8 mouse cellular contexts compared by ENCODE assay signal in genomic region chrX:9272460-9273361, GRCm38 (mm10). TPM values are rescaled to one million over a fixed set of nuclear protein-coding genes. Genes with fewer than 3 reads are reported as not detected.
A peak's percentile ranks its signal among the peaks of the same experiment; 100 is the strongest.
DNase-seq lines count a peak whose midpoint lies in the region; ATAC-seq lines count a peak whose summit lies in the region.

Xk (plus strand) TSS chrX:9272756.

- H3K4me3 ChIP-seq in embryonic facial prominence, embryonic 10.5 days, result peak within 1 kb of the TSS; percentile 64
- H3K4me3 ChIP-seq in limb, embryonic 13.5 days, result peak within 1 kb of the TSS; percentile 55
- H3K4me3 ChIP-seq in midbrain, embryonic 13.5 days (replicated peaks), result peak within 1 kb of the TSS; percentile 56

- 14% methylated on average over 94 of the region's 94 CpGs for WGBS in embryonic facial prominence, embryonic 10.5 days
- 13% methylated on average over 66 of the region's 94 CpGs for WGBS in limb, embryonic 13.5 days
- WGBS in midbrain, embryonic 13.5 days, result 15% methylated on average over 80 of the region's 94 CpGs

- H3K36me3 ChIP-seq in embryonic facial prominence, embryonic 10.5 days (replicated peaks), result no peaks in the 10 kb centered on the region
- H3K36me3 ChIP-seq in limb, embryonic 13.5 days, result no peaks in the 10 kb centered on the region
- H3K36me3 ChIP-seq in midbrain, embryonic 13.5 days, result no peaks in the 10 kb centered on the region

- peak within 1 kb of the TSS; percentile 63 for H3K4me2 ChIP-seq in limb, embryonic 13.5 days (replicated peaks)
- H3K4me2 ChIP-seq in midbrain, embryonic 13.5 days (replicated peaks), result peak within 1 kb of the TSS; percentile 54

- intact Hi-C loops in heart, postnatal 25 days (cut with DNase I), result loop anchor here (5.0 kb wide), 1 partner anchor 50 kb away; no protein-coding TSS in a partner anchor

- H3K9me3 ChIP-seq in embryonic facial prominence, embryonic 10.5 days, result no peaks in the 10 kb centered on the region
- H3K9me3 ChIP-seq in limb, embryonic 13.5 days, result no peaks in the 10 kb centered on the region
- no peaks in the 10 kb centered on the region for H3K9me3 ChIP-seq in midbrain, embryonic 13.5 days

- peaks cover 10% of the 10 kb centered on the region for H3K27me3 ChIP-seq in embryonic facial prominence, embryonic 10.5 days (replicated peaks; ENCODE audit: low read depth, poor library complexity, severe bottlenecking)
- H3K27me3 ChIP-seq in limb, embryonic 13.5 days, result no peaks in the 10 kb centered on the region
- no peaks in the 10 kb centered on the region for H3K27me3 ChIP-seq in midbrain, embryonic 13.5 days

- peak; percentile 95 for DNase-seq in heart, adult 11 months
- DNase-seq in heart, postnatal 25 days (ENCODE audit: low spot score), result no peak
- peak; percentile 77 for DNase-seq in embryonic facial prominence, embryonic 10.5 days (ENCODE audit: low spot score)
- peak; percentile 12 for DNase-seq in kidney, adult 11 months
- peak; percentile 51 to 62 for DNase-seq in spleen, adult 18-20 months

- no peaks in the 10 kb centered on the region for H3K4me1 ChIP-seq in embryonic facial prominence, embryonic 10.5 days
- H3K4me1 ChIP-seq in limb, embryonic 13.5 days, result no peaks in the 10 kb centered on the region
- no peaks in the 10 kb centered on the region for H3K4me1 ChIP-seq in midbrain, embryonic 13.5 days (replicated peaks)

- H3K9ac ChIP-seq in limb, embryonic 13.5 days, result peak within 1 kb of the TSS; percentile 63
- H3K9ac ChIP-seq in midbrain, embryonic 13.5 days (replicated peaks), result peak within 1 kb of the TSS; percentile 68

- peak; percentile 87 for ATAC-seq in granulocyte monocyte progenitor cell, adult 5-6 weeks (replicated peaks; ENCODE audit: poor library complexity, severe bottlenecking)
- ATAC-seq in limb, embryonic 13.5 days (ENCODE audit: low FRiP score, low read depth), result peak; percentile 90
- ATAC-seq in midbrain, embryonic 13.5 days, result peak; percentile 91

- H3K27ac ChIP-seq in embryonic facial prominence, embryonic 10.5 days (replicated peaks), result peak within 1 kb of the TSS; percentile 71
- H3K27ac ChIP-seq in limb, embryonic 13.5 days, result no peak within 1 kb of the TSS
- peak within 1 kb of the TSS; percentile 47; the same call in 1 of the 2 replicates for H3K27ac ChIP-seq in midbrain, embryonic 13.5 days

RNA-seq across cellular contexts. Expression of gene Xk, which starts in this region (rescaled TPM):
- total RNA-seq in heart, postnatal 25 days (2021), result 1 to 10 TPM; 6.4 to 8.0 TPM
- polyA plus RNA-seq in embryonic facial prominence, embryonic 10.5 days (2016; fragmentation: Nextera tagmentation; extraction: Ambion mirVana), result 2.0 TPM in 2 replicates
- 14.0 and 16.1 TPM in 2 replicates for total RNA-seq in granulocyte monocyte progenitor cell, adult 5-6 weeks (2014; fragmentation: Nextera tagmentation)
- total RNA-seq in granulocyte monocyte progenitor cell, adult 5-6 weeks (2017), result 6.3 and 6.5 TPM in 2 replicates
- polyA plus RNA-seq in limb, embryonic 13.5 days (2015; fragmentation: Nextera tagmentation; extraction: Ambion mirVana), result 0.92 and 1.0 TPM in 2 replicates
- polyA plus RNA-seq in midbrain, embryonic 13.5 days (2015; fragmentation: Nextera tagmentation; extraction: Ambion mirVana), result 2.3 and 2.9 TPM in 2 replicates
